Mouse (Mus musculus) cerebellum, adult 8-10 months (tissue): ENCODE results near the gene Gbf1.
"Not testable (repeated sequence)": the region's sequence is repeated elsewhere in the genome, so short reads cannot be mapped to it uniquely, and the experiment has no call there.

ENCODE experiments used
- DNase-seq: peaks from one replicate; pipeline ENCODE4 v3.0.0; 2022

The Gbf1 gene

DNA sequence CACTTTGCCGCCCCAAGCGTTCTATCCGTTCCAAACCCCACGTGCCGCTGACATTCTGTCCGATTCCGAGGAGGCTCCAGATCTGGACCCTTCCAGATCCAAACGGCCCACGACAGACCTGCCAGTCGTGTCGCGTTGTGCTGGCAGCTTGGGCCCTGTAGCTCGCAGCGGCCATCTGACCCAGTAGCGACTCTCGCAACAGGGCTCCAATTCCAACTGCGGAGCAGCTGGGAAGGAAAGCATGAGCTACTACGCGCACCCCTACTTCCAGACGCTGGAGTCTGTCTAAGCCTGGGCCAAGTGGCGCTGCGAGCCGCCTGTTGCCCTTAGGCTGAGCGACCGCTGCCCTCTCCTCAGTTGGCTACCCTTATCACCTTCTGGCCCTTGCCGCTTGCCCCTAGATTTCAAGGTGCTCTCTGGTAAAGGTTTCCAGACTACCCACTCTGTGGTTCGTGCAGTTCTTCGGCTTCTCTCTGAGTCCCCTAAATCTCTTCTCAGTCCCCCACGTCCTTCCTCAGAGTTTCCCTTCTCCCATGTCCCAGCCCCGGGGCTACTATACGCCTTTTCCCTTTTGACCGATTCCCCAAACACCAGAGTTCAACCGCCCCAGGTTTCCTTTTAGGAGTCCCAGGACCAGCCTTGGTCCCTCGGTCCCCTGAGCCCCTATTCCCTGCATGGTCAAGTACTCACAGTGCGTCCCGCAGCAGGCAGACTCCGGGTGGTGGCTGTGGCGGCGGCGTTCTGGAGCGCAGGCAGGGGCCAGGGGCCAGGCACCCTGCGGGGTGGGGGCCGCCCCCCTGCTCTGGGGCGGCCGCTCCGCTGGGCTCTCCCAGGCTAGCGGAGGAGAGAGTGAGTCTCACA is 4.6 kb upstream of the Gbf1 start, which contains the start of gene Pitx3:
Gene Pitx3 (minus strand): TSS at position 816 of the 861 bp plus-strand sequence.
- DNase-seq, result peak; percentile 24

DNA sequence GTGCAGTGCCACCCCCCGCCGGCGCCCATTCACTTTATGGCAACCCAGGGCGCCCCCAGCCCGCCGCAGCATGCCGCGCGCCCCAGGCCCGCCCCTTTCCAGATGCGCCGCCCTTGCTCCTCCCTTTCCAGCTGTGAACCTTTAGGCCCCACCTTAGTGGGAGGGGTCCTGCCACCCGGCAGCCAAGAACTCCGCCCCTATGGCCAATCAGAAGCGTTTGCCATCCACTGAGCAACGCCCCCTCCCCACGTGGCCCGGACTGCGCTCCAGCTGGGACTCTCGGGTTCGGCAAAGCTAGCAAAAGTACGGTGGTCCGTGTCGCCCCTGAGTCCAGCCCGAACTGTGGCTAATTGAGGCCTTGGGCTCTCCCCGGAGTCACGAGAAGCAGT is 3.9 kb upstream of the Gbf1 start:
- no peak for DNase-seq

DNA sequence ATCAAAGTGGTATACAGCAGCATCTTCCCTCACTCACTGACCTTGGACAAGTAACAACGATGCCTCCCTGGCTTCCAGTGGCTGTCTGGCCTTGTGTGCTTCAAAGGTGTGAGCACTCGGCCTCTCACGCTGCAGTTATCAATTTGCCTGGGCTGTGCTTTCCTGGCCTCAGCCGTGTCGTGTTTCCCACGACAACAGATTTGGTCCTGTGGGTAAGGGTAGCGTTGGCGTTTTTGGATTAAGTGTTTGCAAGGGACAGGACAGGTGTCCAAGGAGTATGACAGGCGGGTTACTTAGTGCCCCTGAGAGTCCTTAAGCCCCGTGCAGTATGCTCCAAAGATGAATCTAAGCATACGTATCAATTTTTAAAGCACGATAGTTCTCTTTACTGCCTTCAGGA is 3.2 kb upstream of the Gbf1 start:
- DNase-seq, result no peak

DNA sequence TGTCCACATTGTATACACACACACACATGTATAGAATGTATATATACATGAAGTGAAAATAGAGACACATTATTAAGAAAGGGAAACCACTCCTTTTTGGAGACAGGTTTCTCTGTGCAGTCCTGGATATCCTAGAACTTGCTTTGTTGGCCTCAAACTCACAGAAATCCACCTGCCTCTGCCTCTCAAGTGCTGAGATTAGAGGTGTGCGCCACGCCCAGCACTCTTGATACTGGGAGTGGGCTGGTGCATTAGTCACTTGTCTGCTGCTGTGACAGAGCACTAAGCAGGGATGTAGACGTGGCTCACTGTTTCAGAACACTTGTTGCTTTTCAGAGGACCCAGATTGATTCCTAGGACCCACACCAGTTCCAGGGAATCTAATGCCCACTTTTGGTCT is 13.6 kb downstream of the Gbf1 start:
- DNase-seq, result no peak

DNA sequence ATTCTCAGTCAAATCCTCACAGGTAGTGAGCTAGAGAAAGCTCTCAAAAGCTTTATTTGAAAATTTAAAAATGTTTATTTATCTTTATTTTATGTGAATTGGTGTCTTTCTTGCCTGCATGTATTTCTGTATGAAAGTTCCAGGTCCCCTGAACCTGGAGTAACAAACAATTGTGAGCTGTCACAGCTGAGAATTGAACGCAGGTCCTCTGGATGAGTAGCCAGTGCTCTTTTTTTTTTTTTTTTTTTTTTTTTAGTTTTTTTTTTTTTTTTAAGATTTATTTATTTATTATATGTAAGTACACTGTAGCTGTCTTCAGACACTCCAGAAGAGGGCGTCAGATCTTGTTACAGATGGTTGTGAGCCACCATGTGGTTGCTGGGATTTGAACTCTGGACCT is 14.9 kb downstream of the Gbf1 start:
- not testable (repeated sequence) for DNase-seq

DNA sequence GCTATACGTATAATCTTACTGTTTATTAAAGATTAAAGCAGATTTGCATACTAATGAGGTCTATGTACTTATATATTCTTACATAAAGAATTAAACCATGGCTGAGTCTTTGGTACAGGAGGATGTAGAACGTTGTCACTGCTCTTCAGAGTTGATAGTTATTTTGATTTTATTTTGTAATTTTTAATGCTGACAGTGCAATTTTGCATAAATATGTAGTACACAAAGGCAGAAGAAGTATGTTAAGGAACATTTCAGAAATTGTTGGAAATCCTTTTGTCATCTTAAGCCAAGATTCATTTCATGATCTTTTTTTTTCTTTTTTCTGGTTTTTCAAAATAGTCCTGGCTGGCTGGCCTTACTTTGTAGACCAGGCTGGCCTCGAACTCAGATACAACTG is 17.1 kb downstream of the Gbf1 start:
- DNase-seq, result no peak

DNA sequence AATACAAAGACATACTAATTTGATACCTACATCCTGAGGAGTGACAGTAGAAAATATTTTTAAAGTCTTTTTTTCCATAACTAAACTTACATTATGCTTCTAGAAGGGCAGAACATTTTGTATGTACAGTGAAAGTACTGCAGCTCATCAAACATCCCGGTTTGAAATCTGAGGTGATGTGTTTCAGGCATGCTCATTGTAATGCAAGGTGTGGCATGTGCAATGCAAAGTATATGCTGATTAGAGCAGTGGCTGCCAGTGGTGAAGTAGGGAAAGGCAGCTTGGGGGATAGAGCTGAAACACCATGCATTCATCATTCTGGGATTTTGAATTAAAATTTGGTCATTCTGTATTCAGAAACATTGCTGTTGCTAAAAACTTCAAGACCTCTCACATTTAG is 17.6 kb downstream of the Gbf1 start:
- DNase-seq, result no peak

DNA sequence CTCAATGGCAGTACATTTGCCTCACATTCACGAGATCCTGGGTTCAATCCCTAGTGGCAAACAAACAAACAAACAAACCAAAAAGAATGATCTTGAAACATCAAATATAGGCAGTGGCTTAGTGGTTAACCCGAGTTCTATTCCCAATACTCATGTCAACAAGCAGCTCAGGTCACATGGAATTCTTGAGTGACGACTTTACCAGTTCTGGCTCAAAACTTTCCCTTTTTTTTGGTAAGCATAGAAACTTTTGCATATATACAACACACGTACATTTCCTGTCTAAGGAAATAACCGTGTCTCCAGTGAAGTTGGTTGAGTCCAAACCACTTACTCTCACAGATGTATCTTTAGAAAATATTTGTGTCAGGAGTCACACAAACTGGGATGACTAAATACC is 20.2 kb downstream of the Gbf1 start:
- DNase-seq, result no peak

DNA sequence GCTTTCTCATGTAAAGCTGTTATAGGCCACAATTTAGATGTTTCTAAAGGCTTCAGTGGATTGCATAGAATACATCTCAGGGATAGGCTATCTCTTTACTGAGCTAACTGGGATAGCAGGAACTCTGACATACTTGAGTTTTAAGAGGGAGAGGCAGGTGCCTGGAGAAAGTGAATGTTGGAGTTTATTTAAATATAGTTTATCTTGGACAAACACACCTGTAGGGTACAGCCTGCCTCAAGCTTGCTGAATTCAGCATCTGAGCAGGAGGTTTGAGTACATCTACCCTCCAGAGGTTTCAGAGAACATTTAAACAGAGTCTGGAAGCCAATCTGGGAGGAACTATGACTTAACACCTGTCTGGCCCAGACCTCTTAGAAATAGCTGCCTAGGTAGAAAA is 22.9 kb downstream of the Gbf1 start:
- no peak for DNase-seq

DNA sequence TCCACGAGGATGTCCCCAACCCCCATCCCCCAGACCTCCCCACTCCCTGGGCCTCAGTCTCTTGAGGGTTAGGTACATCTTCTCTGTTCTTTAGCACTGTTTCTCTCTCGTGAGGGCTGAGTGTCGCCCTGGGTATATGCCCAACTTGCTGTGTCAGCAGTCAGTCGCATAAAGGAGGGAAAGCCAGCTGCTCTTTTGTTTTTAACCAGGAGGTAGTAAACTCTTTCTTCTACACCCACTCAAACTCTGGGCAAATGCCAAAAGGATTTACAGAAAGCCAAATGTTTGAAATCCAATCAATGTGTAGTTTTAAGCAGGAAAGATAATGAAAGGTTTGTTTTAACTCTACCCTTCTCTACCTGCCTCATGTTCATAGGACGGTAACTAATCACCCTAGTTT is 24.7 kb downstream of the Gbf1 start:
- DNase-seq, result no peak

DNA sequence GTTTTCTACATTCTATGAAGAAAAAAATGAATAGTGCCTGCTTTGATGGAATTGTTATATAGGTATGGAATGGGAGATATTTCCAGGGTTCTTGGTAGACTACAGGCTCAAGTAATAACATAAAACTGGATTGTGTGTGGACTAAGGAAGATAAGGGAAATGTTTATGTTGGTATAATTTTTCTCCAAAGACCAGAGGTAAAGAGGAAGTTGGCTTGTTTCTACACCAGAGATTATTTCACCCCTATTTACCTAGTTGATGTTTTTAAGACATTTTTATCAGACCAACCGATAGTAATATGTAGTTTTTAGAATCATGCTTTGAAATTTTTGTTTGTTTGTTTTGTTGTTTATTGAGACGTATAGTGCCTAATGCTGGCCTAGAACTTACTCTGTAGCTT is 28.0 kb downstream of the Gbf1 start:
- no peak for DNase-seq

DNA sequence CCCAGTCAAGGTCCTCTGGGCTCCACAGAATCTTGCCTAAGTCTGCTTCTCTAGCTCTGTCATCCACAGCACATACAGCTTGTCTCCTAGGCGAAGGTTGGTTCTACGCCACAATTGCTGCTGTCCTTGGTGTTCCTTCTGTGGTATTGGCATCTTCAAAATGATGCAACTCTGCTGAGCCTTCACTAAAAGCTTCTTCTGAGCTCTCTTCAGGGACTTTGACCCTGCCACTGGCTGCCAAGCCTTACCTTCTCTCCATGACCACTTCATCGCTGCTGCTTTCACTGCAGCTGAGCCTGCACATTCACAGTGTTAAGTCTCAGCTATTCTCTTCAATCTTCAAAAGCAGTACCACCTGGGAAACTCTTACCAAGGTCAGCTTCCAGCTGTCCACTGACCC is 29.9 kb downstream of the Gbf1 start:
- no peak for DNase-seq

DNA sequence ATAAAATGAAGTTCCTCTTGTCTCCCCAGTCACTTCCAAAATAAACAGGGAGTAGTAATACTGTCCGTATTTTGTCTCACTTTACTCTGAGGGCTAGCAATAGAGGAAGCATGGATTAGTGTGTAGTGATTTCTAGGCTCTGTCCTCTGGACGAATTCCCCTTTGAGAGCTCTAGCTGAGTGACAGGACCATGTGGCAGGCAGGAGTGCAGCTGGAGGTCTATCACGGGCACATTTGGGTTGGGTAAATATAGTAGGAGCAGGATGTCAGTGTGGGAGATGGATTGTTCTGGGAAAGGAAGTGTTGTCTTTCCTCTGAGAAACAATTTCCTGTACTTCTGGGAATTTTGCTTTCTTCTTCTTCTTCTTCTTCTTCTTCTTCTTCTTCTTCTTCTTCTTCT is 34.3 kb downstream of the Gbf1 start:
- DNase-seq, result no peak

DNA sequence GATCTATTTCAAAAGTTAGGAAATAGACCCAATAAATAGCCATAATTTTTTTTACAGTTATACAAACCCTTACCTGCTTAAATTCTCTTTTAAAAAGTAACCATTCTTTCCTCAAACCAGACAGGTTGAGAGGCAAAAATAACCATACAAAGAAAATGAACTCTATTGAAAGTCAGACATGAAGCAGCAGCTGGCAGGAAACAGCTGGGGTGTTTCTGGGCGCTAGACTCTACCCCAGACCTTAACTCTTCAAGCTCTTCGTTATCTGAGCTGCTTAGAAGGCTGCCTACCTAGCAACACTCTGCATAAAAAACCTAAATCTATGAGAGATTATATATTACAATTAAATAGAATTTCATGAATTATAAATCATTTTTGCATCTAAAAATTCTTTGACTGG is 34.9 kb downstream of the Gbf1 start:
- DNase-seq, result no peak

DNA sequence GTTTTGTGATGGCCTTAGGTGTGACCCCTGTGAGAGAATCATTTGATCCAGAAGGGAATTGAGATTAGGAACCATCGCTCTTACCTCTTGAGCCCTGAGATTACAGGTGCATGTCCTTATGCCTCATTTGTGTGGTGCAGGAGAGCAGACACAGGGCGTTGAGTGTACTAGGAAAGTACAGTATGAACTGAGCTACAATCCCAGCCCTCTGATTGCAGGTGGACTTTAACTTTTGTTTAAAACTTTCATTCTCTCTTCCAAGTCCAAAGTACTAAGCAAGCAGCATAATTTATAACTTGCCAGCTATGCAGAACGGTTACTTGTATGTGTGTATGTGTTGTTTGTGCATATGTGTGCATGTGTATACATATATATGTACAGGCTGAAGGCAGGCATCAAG is 46.0 kb downstream of the Gbf1 start:
- DNase-seq, result no peak

DNA sequence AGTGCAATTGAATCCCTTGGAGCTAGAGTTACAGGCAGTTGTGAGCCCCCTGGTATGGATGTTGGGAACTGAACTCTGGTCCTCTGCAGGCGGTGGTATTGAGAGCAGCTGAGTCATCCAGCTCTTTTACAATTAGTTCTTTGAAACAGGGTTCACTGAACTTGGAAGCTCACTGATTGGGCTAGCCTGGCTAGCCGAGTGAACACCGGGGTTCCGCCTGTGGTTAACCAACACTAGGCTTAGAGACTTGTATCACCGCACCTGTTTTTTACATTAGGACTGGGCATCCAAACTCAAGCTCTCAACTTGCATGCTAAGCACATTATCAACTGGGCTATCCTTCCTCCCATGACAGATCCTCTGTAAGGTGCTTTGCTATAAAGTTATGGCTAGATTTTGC is 46.6 kb downstream of the Gbf1 start:
- DNase-seq, result no peak

DNA sequence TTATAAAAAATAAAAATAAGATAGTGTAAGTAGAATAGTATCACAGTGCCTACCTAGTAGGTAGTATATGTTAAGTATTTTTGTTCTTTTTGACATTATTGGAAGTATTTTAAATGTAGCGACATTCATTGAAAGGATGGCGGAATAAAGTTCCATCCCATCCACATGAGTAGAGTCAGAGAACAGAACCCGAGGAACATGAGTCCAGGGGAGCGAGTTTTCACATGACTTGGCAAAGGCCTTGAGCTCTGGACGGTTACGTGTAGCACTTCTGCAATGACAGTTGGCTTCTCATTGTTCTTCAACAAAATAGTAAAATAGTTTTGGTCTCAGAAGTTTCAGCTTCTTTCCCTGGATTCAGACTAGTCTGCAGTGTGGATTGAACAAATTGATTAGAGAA is 51.9 kb downstream of the Gbf1 start:
- DNase-seq, result no peak

DNA sequence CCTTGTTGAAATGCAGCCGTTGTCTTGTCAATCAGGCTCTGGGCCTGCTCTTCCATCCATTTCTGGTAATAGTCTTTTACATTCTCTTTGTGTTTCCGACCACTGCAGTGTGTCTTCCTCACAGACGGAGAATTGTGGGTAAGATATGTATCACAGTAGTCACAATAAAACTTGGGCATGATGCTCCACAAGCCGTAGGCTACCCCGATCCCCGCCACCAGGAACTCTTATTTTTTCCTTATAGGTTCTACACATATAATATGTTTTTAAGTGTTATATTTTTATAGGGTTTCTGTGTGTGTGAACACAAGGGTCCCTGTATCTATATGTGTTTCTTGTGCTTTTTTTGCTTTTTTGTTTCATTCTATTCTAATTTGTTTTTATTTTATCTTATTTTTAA is 53.4 kb downstream of the Gbf1 start:
- DNase-seq, result no peak

DNA sequence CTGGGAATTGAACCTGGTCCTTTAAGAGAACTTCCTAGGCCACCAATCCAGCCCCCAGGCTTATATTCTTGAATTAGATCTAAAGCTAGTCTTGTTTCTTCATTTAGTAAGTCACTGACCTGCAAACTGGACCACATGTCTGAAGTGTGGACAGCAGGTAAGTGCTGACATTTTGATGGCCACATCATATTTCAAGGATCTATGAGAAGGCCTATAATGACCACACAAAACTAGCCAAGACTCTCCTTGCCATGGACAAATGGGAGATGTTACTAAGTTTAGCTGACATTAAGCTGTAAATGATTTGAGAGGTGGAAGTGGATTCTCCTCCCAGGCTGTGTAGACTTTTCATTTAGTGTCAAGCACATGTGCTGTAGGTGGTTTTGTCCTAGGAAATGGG is 58.6 kb downstream of the Gbf1 start:
- DNase-seq, result no peak

DNA sequence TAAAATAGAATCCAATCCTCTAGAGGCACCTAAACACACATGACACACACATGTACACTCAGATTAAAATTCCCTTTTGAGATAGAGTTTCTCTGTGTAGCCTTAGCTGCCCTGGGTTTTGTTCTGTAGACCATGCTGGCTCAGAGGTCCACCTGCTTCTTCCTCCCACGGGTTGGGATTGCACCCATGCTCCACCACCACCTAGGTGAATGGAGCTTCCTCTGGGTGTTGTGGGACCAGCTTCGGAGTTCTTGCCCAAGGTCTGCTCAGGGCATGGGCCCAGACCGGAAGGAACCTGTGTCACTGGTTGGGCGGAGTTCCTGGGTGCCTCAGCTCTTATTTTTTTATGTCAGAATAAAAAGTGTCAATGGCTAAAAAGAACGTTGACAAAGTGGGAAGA is 62.2 kb downstream of the Gbf1 start:
- DNase-seq, result no peak

DNA sequence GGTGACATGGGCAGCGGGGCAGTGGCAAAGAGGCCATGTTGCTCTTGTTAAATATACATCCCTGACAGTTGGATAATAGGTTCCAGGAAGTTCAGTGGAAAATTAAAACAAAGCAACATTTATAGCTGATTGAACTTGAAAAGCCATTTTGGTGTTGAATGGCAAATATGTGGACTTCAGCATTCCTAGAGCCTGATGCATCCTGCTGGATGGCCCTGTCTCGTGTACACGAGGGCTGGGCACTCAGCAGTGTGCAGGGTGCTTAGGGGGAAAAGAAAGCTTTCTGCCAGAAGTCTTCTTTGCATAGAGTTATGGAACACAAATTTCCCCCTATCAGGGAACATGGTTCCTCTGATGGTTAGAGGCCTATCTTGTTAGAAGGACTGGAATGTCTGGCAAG is 63.1 kb downstream of the Gbf1 start:
- DNase-seq, result no peak

DNA sequence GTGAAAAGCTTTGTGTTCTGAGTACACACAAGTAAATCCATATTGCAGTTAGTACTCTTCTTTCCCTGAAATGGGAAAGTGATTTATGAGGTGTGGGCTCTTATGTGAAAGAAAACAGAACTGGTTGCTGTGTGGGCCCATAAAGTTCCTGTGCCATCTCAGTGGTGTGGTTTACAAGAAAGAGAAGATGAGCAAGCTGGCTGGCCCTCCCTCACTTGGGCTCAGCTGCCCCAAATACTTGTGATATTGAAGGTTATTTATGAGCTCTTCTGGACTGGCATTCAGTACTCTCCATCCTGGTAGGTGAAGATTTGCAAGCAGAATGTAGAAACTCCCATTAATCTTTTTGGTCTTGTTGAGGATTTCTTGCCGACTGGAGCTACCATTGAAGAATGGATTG is 64.4 kb downstream of the Gbf1 start:
- no peak for DNase-seq

DNA sequence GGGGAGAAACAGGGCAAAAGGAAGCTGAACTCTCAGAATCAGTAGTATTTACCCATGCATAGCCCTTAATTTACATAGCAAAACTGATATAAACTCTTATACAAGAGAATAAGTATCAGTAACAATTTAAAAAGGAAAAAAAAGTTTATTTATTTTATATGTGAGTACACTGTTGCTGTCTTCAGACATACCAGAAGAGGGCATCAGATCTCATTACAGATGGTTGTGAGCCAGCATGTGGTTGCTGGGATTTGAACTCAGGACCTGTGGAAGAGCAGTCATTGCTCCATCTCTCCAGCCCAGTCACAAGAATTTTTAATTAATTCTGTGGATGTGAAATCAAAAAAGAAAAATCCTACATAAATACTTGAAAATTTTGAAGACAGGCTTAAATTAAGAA is 65.0 kb downstream of the Gbf1 start:
- DNase-seq, result not testable (repeated sequence)

DNA sequence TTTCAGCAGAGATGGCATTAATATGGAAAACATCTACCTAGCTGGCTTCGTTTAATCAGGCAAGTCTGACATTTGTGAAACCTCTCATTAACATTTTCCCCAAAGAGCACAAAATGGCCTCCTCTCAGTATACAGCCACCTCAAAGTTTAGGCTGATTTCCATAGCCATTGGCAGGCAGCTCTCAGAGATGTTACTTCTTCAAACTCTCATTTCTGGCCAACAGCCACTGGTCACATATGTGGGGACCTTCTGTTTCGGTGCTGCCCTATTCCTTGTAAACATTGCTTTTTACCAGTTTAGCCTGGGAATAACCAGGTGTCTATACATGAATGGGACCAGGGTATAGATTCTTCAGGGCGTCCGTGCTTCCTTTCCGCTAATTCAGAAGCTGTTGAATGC is 67.8 kb downstream of the Gbf1 start:
- peak; percentile 28 for DNase-seq

DNA sequence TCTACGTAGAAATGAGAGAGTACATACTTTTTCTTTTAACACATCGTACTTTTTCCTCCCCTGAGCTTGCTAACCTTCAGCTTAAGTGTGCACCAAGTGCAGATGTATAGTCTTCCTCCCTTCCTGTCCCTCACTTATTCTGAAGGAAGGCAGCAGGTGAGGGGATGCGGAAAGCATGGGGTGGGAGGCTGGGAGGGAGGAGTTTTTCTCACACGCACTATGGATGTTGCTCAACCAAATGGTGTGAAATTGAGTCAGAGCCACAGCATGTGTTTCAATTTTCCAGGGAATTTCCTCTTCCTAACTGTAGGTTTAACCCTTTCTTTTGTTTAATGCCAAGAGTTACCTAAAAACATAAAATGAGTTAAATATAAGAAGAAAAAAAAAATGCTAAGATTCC is 70.8 kb downstream of the Gbf1 start:
- no peak for DNase-seq
